ENCODE assay signal across 23 mouse cellular contexts in the genomic region with DNA sequence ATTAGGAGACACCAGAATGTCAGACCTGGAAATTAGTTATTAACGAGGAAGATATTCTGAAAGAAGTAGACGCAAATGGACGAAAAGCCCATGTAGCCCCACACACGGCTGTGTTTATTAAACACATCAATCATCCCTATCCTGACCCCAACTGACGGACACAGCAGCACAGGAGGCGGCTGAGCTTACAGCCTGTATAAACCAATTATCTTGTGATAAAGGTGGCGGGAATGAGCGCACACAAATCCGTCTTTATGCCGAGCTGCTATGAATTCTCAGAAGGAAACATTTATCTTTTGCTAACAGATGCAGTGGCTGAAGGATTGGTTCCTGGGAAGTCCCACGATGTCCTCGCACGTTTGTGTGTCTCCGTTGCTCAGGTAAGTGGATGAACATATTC. TPM values are rescaled to one million over a fixed set of nuclear protein-coding genes. Genes with fewer than 3 reads are reported as not detected.
DNase-seq lines count a peak whose midpoint lies in the region; ATAC-seq lines count a peak whose summit lies in the region.
"Had no signal": no experiment of that assay in that cellular context is flagged by ENCODE, and none has a peak within 500 bp of the region (broad histone marks: within the 10 kb centered on the region; RNA-seq: fewer than 3 reads in every experiment).

No protein-coding gene starts in this region.

- no peak overlapping the region for H3K4me2 ChIP-seq in hindbrain, embryonic 11.5 days (replicated peaks; ENCODE audit: low read depth, low read length)
- no peak overlapping the region for H3K4me2 ChIP-seq in midbrain, embryonic 12.5 days (replicated peaks)
- no peak overlapping the region for H3K4me2 ChIP-seq in midbrain, embryonic 11.5 days
- H3K4me2 ChIP-seq: embryonic facial prominence, embryonic 12.5 days; forebrain, embryonic 12.5 days; heart, embryonic 13.5 days had no signal

- peak; percentile 16 for DNase-seq in embryo, embryonic 10.5 days (ENCODE audit: low spot score)
- DNase-seq in embryo, embryonic 10 days (ENCODE audit: low spot score): no peak
- peak; percentile 22 for DNase-seq in hindbrain, embryonic 11.5 days (ENCODE audit: low spot score)
- no peak for DNase-seq in hindbrain, embryonic 10.5 days (ENCODE audit: low spot score)
- no peak for DNase-seq in midbrain, embryonic 11.5 days (ENCODE audit: low spot score, missing footprints)
- DNase-seq in retina, postnatal 7 days (ENCODE audit: low read depth, low spot score): peak; percentile 25
- DNase-seq: adrenal gland, postnatal 10 days; B cell, adult 2 months; cerebellum, adult 11-12 months; cerebellum, adult 9-10 months; cerebellum, postnatal 25 days; forebrain, postnatal 0 days; gastrocnemius, adult 2 months; gastrocnemius, postnatal 25 days; heart, postnatal 4 days had no signal

- H3K27me3 ChIP-seq in hindbrain, embryonic 11.5 days (ENCODE audit: control insufficient read depth, insufficient read depth, low read length): no peaks in the 10 kb centered on the region
- no peaks in the 10 kb centered on the region for H3K27me3 ChIP-seq in hindbrain, embryonic 10.5 days (ENCODE audit: insufficient read depth, poor library complexity, severe bottlenecking)
- H3K27me3 ChIP-seq in midbrain, embryonic 12.5 days: no peaks in the 10 kb centered on the region
- H3K27me3 ChIP-seq in midbrain, embryonic 11.5 days (ENCODE audit: control insufficient read depth, insufficient read depth, low read length): no peaks in the 10 kb centered on the region
- H3K27me3 ChIP-seq: embryonic facial prominence, embryonic 12.5 days; forebrain, embryonic 12.5 days; heart, embryonic 13.5 days had no signal

- no peak overlapping the region for H3K27ac ChIP-seq in hindbrain, embryonic 11.5 days (ENCODE audit: low read depth, low read length)
- no peak overlapping the region for H3K27ac ChIP-seq in hindbrain, embryonic 10.5 days
- peak overlapping the region; percentile 20; the same call in 1 of the 2 replicates for H3K27ac ChIP-seq in midbrain, embryonic 12.5 days (replicated peaks)
- H3K27ac ChIP-seq in midbrain, embryonic 11.5 days (ENCODE audit: low read depth, low read length): no peak overlapping the region
- H3K27ac ChIP-seq: embryonic facial prominence, embryonic 12.5 days; forebrain, embryonic 12.5 days; gastrocnemius, adult 2 months; heart, embryonic 13.5 days had no signal

- no peaks in the 10 kb centered on the region for H3K9me3 ChIP-seq in hindbrain, embryonic 11.5 days (ENCODE audit: control insufficient read depth, low read length)
- no peaks in the 10 kb centered on the region for H3K9me3 ChIP-seq in hindbrain, embryonic 10.5 days
- no peaks in the 10 kb centered on the region for H3K9me3 ChIP-seq in midbrain, embryonic 12.5 days
- no peaks in the 10 kb centered on the region for H3K9me3 ChIP-seq in midbrain, embryonic 11.5 days (ENCODE audit: control insufficient read depth, low read length)
- H3K9me3 ChIP-seq: embryonic facial prominence, embryonic 12.5 days; forebrain, embryonic 12.5 days; G1E; heart, embryonic 13.5 days had no signal

- no peaks in the 10 kb centered on the region for H3K4me1 ChIP-seq in hindbrain, embryonic 11.5 days (replicated peaks; ENCODE audit: control insufficient read depth, insufficient read depth, low read length)
- peaks cover 6% of the 10 kb centered on the region for H3K4me1 ChIP-seq in hindbrain, embryonic 10.5 days (replicated peaks)
- no peaks in the 10 kb centered on the region for H3K4me1 ChIP-seq in midbrain, embryonic 12.5 days
- H3K4me1 ChIP-seq in midbrain, embryonic 11.5 days (ENCODE audit: control insufficient read depth, insufficient read depth, low read length): 0 out of 2 replicates have a peak, but pooled peaks cover 4% of the 10 kb centered on the region

- no peaks in the 10 kb centered on the region for H3K36me3 ChIP-seq in hindbrain, embryonic 11.5 days (ENCODE audit: control insufficient read depth, insufficient read depth, low read length)
- H3K36me3 ChIP-seq in hindbrain, embryonic 10.5 days: peaks cover 7% of the 10 kb centered on the region; the same call in 1 of the 2 replicates
- H3K36me3 ChIP-seq in midbrain, embryonic 12.5 days: no peaks in the 10 kb centered on the region
- no peaks in the 10 kb centered on the region for H3K36me3 ChIP-seq in midbrain, embryonic 11.5 days (ENCODE audit: control insufficient read depth, insufficient read depth, low read length)
- H3K36me3 ChIP-seq: embryonic facial prominence, embryonic 12.5 days; G1E had no signal

- no peak for ATAC-seq in hindbrain, embryonic 11.5 days (ENCODE audit: low FRiP score)
- ATAC-seq in midbrain, embryonic 12.5 days (ENCODE audit: low FRiP score, low read depth): no peak
- ATAC-seq in midbrain, embryonic 11.5 days (ENCODE audit: low FRiP score): no peak
- ATAC-seq: CD4-positive, CD25-positive, alpha-beta regulatory T cell, adult 4 months; forebrain, postnatal 0 days; inflammation-experienced regulatory T-cells, adult 6 months; intestine, postnatal 0 days had no signal

- no peak overlapping the region for H3K9ac ChIP-seq in hindbrain, embryonic 11.5 days (ENCODE audit: low read depth, low read length)
- H3K9ac ChIP-seq in midbrain, embryonic 12.5 days (replicated peaks): no peak overlapping the region
- no peak overlapping the region for H3K9ac ChIP-seq in midbrain, embryonic 11.5 days (ENCODE audit: low read length)
- H3K9ac ChIP-seq: embryonic facial prominence, embryonic 12.5 days; forebrain, embryonic 12.5 days; forebrain, postnatal 0 days; heart, embryonic 13.5 days had no signal

- 64% methylated on average over 14 of the region's 14 CpGs for WGBS in hindbrain, embryonic 11.5 days
- WGBS in hindbrain, embryonic 10.5 days: 77% methylated on average over 14 of the region's 14 CpGs
- WGBS in midbrain, embryonic 12.5 days: 67% methylated on average over 14 of the region's 14 CpGs
- WGBS in midbrain, embryonic 11.5 days: 76% methylated on average over 14 of the region's 14 CpGs

- no peak overlapping the region for H3K4me3 ChIP-seq in hindbrain, embryonic 11.5 days (ENCODE audit: low read depth, low read length)
- no peak overlapping the region for H3K4me3 ChIP-seq in hindbrain, embryonic 10.5 days
- H3K4me3 ChIP-seq in midbrain, embryonic 12.5 days: no peak overlapping the region
- no peak overlapping the region for H3K4me3 ChIP-seq in midbrain, embryonic 11.5 days (ENCODE audit: low read depth, low read length)
- H3K4me3 ChIP-seq: embryonic facial prominence, embryonic 12.5 days; forebrain, embryonic 12.5 days; gastrocnemius, adult 2 months; heart, embryonic 13.5 days had no signal

RNA-seq across cellular contexts. Expression of gene Kif13a, which starts 48.9 kb away (rescaled TPM):
- 14.5 and 17.4 TPM in 2 replicates for polyA plus RNA-seq in hindbrain, embryonic 11.5 days (2014; fragmentation: Nextera tagmentation; extraction: Ambion mirVana)
- polyA plus RNA-seq in hindbrain, embryonic 10.5 days (2016; fragmentation: Nextera tagmentation; extraction: Ambion mirVana): 13.6 and 15.3 TPM in 2 replicates
- 22.0 and 24.3 TPM in 2 replicates for polyA plus RNA-seq in midbrain, embryonic 12.5 days (2016; fragmentation: Nextera tagmentation; extraction: Ambion mirVana)
- 15.5 and 16.1 TPM in 2 replicates for polyA plus RNA-seq in midbrain, embryonic 11.5 days (2014; fragmentation: Nextera tagmentation; extraction: Ambion mirVana)
- polyA plus RNA-seq: G1E had no signal

Comparison
In these comparisons a context has a peak if more than half of its experiments do, and no peak if none do; other contexts are left out.
1. DNase-seq: peak in embryo, embryonic 10.5 days (single experiment), hindbrain, embryonic 11.5 days (single experiment) and retina, postnatal 7 days (single experiment); none in embryo, embryonic 10 days (single experiment), hindbrain, embryonic 10.5 days (single experiment) and midbrain, embryonic 11.5 days (single experiment).